Mouse (Mus musculus): ENCODE measurements at regions not wholly inside any gene's neighbourhood (a gene's known extent, or its start where the extent isn't known, plus 50 kb on each side); places are given as distances from the start of the nearest gene placed in this dataset.
A peak's percentile ranks its signal among the peaks of the same experiment; 100 is the strongest.
"Not testable (repeated sequence)": the region's sequence is repeated elsewhere in the genome, so short reads cannot be mapped to it uniquely, and the experiment has no call there.

GRCm38 (mm10) chrX:75734628-75735302 is 140.2 kb downstream of the Pls3 start:
- not testable (repeated sequence) for DNase-seq

- DNase-seq = not testable (repeated sequence)
Observed at GRCm38 (mm10) chrX:75733651-75734050, 141.3 kb downstream of the Pls3 start.

- DNase-seq = not testable (repeated sequence)
Observed at GRCm38 (mm10) chrX:75729791-75730190, 145.2 kb downstream of the Pls3 start.

- no peak for DNase-seq
Observed at GRCm38 (mm10) chrX:75728507-75728906, 146.5 kb downstream of the Pls3 start.

DNA sequence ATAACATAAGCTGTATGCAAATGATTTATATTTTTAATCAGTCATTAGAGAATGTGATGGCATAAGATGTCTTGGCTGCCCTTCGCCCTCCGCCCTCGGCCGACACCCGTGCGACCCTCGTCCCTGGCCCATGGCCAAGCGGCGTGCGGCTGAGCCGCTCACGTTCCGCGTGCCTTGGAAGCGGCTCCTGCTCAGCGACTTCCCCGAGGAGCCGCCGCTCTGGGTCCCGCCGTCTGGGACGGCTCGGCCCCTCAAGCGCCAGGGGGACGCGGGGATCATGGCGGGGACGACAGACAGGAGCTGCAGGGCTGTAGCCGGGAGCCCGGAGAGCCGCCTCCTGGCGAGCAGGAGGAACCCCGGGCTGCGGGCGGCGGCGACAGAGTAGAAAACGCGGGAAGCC is 145.5 kb upstream of the Rab39b start:
- not testable (repeated sequence) for DNase-seq

GRCm38 (mm10) chrX:75699949-75700348 is 121.9 kb upstream of the Rab39b start:
- DNase-seq = no peak

- not testable (repeated sequence) for DNase-seq
Observed at GRCm38 (mm10) chrX:75675271-75675670, 97.2 kb upstream of the Rab39b start.

- peak; percentile 89 for DNase-seq
Observed at GRCm38 (mm10) chrX:75673920-75674665, 96.1 kb upstream of the Rab39b start.

DNA sequence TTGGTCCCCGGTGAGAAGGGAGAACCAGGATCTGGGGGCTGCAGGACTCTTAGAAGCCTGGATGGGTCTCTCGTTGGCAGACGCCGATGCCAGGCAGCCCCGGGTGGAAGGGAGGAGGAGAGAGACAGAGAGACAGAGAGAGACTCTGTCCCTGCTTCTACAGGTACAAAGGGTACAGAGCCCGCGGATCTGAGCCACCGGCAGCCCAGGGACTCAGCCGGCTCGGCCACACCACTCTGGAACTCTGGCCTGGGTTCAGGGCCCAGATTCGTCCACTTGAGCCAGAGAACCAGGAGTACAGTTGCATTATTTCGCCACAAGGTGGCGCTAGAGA is 95.5 kb upstream of the Rab39b start:
- no peak for DNase-seq

- DNase-seq = peak; percentile 1
Observed at GRCm38 (mm10) chrX:75672976-75673375, 94.9 kb upstream of the Rab39b start.

DNA sequence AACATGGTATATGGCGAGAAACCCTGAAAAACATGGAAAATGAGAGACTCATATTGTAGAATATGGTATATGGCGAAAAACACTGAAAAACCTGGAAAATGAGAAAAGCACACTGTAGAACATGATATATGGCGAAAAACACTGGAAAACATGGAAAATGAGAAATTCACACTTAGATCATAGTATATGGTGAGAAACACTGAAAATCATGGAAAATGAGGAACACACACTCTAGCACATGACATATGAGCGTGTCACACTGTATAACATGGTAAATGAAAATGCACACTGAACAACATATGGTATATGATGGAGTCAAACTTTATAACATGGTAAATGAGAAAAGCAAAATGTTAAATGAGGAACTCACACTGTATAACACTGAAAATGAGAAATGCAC is 89.6 kb upstream of the Rab39b start:
- no peak for DNase-seq

- no peak for DNase-seq
Observed at GRCm38 (mm10) chrX:75643402-75643801, 65.4 kb upstream of the Rab39b start.
